Mouse (Mus musculus) forelimb bud, embryonic 11.5 days (tissue): Measurements from ENCODE around the gene Dag1.
"Not testable (repeated sequence)": the region's sequence is repeated elsewhere in the genome, so short reads cannot be mapped to it uniquely, and the experiment has no call there.

Experiments used
- DNase-seq: peaks from one replicate; pipeline ENCODE4 v3.0.0-alpha.2; 2012; ENCODE audit warnings: low read depth, low spot score

The Dag1 gene

DNA sequence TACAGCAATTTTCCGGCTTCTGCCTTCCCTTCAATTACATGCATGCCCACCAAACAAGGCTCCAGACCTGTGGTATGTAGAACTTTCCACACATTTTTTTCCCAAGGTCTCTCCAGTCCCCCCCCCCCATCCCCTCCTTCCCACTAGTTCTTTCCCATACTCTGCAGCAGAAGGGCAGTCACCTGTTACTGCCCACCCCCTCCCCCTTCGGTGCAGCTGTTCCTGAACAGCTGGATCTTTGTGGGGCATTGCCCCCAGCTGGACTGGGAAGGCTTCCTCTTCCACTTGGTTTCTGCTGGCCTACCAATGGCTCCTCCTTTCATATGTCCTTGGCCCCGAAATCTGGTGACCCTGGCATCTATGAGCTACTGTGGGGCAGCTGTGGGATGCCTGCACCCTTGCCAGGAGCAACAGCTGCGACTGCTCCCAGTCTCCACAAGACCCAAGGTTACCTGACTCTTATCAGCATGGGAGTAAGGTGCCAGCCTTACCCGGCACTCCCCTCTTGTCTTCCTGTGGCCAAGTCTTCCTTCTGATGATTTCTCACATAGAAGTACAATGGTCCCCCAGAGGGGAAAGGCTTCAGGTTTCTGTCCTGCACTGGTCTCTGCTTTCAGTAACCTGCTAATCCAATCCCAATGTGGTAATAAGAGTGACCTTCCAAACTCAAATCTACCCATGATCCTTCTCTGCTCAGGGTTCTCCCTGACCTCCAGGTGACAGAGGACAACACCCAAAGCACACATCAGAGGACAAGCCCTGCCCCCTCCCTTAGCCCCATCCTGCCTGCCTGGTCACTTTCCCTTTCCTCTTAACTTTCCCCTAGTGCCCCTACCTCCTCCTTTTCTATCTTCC is 10.9 kb upstream of the Dag1 start:
- DNase-seq: no peak

DNA sequence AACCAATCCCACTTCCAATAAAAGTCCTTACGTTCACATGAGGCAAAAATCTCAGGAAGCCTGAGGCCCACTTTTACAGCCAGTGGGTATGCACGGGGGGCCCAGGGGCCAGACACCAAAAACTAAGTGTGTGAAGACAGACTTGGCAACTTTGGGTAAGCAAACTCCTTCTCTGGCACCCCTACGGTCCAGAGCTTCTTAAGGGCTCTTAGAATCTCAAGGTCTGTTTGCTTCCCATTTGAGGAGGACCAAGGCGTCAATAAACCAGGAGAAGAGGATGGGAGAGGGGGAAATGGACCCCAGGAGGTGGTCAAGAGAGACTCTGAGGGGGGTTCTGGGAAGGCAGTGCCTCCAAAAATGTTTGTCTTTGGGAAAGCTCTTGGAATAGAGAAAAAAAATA is 9.7 kb upstream of the Dag1 start:
- no peak for DNase-seq

DNA sequence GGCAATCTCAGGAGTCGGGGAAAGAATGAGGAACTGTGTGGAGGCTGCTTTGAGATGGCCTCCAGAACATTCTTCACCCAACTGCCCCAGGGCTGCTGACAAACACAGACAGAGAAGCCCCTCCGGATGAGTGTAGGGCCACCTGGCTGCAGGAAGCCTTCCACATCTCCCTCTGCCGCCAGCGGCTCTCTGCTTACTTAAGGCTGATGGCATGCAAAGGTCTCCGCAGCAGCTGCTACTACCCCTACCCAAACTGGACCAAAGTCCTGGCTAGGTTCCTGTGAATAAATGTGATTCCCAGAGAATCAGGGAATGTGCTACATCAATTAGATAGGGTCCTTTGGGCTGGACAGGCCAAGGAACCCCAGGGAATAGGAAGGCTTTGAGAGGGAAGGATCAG is 8.9 kb upstream of the Dag1 start:
- DNase-seq: no peak

DNA sequence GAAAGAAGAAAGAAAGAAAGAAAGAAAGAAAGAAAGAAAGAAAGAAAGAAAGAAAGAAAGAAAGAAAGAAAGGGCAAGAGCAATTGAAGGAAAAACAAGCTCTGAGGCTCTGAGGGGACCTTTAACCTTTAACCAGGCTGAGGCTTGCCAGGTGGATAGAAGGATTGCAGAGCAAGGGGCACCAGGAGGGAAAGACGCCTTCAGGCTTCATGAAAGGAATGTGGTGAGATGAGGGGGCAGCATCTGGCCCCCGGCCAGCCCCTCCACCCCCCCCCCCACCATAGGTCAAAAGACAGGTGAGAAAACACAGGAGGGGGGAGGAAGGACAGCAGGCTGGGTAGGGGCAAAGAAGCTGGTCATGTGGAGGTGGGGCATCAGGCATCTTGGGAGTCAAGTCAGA is 8.2 kb upstream of the Dag1 start:
- no peak for DNase-seq

DNA sequence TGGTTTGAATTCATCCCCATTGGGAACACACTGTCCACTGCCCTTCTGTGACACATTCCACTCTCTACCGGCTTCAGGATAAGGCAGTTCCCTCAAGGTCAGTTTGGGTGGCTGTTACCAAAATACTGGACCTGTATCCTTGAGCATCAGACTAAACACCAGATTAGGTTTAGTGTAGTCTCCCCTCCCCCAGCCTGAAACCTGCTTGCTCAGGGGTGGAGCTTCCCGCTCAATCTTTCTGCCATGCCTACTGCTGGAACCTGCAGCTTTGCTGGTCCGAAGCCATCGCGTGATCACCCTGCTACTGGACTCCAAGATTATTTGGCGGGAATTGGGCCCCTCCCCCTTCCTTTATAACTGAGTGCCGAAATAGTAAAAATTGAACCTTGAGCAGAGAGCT is 4.9 kb upstream of the Dag1 start:
- DNase-seq: not testable (repeated sequence)

DNA sequence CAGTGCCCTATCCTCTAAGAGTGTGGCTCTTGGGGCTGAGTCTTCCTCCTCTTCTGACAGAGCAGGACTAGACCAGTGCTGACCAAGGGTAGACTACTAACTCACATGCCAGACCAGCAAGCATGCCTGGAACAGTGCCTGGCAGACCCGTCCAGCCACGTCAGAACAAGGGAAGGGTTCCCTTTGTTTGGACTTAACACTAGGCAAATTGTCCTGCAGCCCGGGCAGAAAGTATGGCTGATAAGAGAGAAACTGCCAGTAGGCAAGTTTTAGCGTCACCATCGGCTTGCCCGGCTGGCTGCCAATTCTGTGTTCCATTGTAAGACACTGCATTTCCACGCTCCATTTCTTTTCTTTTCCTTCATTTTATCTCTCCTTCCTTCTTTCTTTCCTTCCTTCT is 3.9 kb upstream of the Dag1 start:
- no peak for DNase-seq

DNA sequence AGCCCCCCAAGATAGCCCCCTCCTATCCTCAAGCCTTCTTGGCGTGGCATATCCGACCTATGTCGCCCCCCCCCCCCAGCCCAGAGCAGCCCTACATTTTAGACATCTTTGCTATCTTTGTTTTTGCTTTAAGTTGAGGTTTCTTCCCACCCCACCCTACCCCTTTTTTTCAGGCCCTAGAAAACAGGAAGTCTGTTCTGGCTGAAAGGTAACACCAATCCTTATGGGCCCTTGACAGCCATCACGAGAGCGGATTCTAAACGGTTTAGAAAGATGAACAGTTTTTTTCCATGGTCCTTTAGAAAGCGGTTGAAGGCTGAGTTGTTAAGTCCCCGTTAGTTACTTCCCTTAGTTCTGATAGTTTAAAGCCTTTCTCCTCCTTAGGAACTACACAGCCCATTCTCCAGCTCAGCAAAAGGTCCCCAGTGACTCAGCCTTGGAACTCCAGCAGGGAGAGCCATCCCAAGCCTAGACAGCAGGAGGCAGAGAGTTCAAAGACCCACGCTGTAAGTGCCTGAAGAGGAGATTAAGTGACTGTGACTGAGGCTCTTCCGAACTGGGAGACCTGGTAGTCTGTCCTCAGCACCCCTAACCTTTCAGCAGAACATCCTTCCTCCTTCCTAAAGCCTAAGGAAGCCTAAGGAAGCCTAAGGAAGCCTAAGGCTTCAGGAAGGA is 2.6 kb upstream of the Dag1 start:
- DNase-seq: no peak

DNA sequence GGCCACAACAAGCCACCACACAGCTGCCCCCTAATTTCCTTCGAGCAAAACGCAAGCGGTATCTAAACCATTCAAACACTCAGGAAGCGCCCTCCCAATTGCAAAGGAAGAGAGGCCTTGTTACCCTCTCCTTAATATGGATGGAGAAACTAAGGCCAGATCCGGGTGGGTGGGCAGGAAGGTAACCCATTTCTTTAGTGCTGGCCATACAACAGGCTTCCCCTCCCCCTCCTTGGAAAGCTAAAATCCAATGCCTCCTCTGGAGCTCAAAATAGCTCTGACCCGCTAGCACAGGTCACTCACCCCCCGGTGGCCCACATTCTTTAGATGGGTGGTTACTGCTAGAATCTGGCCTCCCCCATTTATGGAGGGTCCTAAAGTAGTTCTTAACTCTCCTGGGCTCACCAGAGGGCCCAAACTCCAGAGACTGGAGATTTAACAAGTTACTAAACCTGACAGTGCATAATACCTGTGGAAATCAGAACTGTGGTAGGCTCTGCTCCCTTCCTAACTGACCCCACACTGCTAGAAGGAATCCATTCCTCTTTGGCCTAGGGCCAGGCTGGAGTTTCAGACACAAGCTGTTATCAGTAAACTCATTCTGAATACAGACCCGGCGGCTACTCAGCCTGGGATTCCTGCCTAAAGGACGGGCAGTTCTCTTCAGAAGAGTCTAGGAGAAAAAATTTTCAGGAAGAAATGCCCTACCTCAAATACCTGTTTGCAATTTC is 598 bp upstream of the Dag1 start:
- no peak for DNase-seq

DNA sequence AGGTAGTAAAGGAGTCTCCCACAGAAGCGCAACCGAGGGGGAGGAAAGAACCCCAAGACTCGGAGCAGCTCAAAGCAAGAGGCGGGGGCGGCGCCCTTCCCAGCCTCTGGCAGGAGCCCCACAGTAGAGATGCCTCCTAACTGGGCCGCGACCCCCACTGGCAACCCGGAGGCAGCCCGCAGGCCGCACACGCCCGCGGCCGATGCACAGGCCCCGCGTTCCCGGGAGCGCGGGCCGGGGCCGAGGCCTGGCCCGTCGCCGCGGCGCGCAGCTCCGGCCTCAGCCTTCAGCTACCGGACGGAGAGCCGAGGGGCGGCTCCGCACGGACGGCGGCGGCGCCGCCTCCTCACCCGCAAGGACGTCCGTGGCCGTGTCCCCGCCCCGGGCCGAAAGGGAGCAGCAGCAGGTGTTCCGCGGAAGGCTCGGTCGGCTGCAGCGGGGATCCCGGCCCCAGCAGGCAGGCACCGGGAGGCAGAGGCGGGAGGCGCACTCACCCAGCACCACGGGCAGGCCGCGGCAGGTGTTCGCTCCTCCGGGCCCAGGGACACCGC is 552 bp downstream of the Dag1 start:
- DNase-seq: no peak

DNA sequence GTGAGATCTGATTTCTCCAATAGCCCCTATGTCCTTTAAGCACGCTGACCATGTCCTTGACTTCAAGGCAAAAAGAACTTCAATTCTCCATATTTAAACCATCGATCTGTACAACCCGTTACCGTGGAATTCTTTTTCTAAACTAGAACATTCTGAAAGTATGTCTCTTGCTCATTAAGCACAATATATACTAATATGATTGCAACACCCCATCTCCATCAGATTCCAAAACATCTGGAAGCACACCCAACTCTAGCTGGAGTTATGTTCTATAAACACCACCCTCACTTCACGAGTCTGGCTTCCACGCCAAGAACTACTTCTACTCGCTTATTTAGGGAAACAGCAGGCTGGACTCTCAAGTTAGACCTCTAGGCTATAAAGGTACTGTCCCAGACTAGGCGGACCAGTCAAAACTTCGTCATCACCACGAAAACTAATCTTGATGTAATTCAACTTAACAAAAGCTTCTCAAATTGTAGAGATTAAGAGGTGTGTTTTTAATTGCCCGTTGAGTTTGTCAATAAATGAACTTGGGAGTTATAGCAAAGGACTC is 1.2 kb downstream of the Dag1 start:
- no peak for DNase-seq

DNA sequence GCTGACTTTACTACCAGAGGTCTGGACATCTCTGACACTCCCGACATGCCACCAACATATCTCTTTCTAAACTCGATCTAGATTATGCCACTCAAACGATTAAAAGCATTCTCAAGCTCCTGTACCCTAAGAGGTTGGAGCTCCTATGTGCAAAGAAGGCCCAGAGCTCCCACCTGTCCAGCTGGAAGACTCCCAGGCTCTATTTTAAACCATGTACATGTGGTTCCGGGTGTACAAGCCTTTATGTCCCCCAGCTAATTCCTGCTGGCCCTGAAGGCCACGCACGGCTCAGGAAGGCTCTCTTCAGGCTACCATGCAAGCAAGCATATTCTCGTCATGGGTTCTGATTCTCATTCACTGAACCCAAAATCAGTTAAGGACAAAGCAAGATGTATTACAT is 1.9 kb downstream of the Dag1 start:
- DNase-seq: no peak

DNA sequence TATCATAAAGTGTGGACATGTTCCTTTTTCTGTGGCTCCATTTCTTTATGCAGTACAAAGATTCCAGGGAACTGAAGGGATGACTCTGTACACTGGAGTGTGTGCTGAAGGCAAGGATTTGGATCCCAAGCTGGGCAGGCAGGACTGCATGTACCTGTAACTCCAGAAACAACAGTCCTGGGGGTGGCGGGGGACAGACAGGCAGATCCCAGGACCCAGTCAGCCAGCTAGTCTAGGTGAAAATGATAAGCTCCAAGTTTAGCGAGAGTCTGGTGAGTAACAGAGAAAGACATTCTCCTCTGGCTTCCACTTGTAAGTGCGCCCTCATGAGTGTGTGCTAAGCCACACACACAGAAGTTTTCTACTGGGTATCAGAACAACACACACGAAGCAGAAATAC is 3.2 kb downstream of the Dag1 start:
- DNase-seq: no peak

DNA sequence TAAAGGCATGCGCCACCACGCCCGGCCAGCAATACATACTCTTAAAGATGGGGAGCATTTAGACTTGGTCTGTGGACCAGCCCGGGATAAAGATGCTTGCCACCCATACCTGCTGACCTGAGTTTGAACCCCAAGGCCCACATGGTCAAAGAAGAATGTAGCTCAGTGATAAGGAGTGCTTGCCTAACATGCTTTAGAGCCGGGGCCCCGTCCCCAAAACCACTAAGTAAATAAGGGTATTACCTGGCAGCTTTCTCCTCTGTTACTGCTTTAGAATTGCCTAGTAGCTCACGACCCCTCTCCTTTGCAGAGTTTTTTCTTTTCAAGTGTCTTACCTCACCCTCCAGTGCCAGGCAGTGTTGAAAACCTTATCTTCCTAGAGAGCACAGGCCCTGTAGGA is 11.0 kb downstream of the Dag1 start:
- DNase-seq: no peak

DNA sequence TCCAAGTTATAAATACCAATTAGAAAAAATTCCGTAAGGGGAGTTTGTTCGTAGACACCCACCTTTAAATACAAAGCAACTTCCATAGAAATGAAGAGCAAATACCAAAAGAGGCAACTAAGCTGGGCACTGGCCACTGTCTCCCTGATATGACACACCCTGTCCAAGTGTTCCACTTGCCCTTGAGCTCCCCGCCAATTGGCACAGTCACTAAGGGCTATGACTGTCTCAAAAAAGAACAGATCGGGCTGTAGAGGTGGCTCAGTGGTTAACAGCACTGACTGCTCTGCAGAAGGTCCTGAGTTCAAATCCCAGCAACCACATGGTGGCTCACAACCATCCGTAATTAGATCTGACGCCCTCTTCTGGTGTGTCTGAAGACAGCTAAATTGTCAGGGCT is 11.9 kb downstream of the Dag1 start:
- no peak for DNase-seq

DNA sequence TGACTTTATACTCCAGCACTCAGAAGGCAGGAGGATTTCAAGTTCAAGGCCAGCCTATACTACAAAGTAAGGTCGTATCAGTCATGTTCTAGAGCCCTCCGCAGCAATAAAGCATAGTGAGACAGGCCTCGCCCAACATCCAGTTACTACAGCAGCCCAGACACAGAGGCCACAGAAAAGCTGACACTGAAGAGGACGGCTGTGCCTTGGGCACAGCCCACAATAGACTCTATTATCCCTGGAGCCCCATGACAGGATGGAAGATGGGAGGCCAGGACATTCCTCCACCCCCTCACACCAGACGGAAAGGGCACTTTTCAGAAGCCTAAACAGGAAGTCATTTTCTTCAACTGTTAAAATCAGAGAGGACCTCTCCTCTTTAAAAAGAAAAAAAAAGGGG is 14.8 kb downstream of the Dag1 start:
- no peak for DNase-seq

DNA sequence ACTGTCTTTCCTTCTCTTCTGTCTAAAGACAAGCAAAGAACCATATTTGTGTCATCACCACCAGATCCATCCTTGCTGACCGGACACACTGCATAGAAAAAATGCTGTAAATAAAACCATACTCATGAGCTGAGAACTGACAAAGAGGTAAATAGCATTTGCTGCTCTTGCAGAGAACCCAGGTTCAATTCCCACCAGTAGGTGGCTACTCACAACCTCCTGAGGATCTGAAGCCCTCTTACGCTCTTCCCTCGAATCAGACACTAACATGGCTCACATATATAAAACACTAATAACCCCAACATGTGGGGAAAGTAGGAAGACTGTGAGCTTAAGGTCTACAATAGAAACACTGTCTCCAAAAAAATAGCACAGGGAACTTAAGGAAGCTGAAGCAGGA is 18.8 kb downstream of the Dag1 start:
- no peak for DNase-seq

DNA sequence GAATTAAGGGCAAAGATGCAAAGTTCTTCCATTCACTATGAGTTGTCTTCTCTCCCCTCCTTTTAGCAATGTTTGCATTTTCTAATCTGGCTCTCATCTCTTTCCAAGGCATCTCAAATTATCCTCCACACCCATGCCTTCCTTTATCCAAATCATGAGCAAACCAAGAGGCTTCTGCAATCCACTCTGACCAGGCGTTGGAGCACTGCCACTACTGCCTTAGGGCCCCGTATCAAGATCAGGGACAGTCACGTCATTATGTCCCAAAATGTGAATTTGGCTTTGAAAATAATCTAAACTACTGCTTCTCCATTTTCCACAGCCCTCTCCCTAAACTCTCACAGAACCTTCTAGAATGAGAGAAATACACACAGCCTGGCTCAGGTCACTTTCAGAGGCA is 19.2 kb downstream of the Dag1 start:
- DNase-seq: no peak

DNA sequence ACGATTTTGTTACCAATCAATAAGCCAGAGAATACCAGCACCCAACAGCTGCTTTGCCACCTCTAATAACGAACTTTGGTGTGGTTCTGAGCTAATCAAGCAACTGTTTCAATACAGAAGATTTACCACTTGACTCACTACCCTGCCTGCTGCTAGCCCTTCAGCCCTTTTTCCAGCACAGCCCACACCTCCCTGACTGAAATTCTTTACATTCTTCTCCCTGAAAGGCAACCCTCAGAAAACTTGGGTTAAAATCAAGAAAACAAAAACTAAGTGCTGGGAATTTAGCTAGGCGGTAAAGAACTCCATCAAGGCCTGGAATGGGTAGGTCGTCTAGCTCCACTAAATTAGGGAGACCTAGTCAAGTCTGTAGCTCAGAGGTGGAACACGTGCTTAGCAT is 23.8 kb downstream of the Dag1 start:
- no peak for DNase-seq

DNA sequence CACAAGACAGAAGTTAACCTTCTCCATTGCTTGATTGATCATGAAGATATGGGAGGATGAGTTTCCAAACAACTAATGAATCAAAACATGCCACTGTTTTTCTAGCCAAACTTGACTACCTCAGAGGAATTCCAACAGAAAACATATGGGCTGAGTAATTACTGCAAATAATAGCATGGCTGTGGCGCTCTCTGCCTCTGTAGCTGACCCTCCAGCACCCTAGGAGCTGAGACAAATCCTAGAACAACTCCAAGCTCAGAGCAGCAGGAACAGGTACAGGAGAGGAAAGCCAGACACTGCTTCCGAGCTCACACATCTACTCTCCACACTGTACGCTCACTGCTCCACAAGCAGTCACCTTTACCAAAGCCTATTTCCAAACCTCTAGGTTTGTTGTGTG is 24.9 kb downstream of the Dag1 start:
- DNase-seq: no peak

DNA sequence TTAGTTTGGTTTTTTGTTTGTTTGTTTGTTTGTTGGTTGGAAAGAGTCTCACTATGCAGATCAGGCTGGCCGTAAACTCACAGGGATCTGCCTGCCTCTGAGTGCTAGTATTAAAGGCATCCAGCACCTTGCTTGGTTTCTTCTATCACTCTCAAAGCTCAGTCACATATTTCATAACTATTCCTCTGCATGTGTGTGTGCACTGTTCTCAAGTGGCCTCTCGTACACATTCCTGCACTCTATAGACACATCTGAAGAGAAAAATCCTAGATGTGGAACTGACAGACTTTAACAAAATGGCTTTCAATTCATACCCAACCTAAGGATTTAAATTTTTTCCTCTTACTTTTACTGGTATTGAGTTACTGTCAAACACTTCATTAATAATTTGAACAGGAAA is 25.4 kb downstream of the Dag1 start:
- DNase-seq: no peak

DNA sequence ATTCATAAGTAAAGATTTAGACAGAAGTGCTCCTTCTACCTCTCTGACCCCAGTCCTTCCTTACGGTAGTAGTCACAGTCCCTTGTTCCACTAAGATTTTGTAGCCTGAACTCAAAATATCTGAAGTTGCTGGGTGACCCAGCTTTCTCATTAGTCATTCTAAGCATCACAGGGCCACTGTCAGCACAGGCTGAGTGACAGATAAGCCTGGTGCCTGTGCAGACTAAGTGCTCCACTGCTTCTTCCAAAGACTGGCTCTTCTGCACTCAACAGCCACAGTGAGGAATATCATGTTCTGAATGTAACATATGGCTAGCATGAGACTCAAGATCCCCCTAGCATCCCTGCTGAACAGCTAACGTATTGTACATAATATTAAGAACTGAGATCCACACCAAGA is 29.1 kb downstream of the Dag1 start:
- DNase-seq: no peak

DNA sequence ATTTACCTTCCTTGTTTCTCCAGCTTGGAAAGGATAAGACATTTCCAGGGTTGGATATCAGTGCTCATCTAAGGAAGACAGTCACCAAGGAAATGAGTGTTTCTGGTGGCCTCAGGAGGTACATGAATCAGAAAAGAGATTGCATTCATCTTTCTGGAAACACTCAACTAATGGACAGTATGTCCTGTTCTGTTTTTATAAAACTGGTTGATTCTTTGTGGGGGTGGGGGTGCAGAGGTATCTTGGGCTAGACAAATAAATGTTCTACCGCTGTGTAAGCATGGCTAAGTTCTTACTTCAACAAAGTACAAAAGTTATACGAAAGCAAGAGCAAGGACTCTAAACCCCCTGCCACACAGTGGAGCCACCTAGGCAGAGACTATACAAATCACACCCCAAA is 30.9 kb downstream of the Dag1 start:
- DNase-seq: no peak
